Mouse (Mus musculus) adrenal gland, postnatal 4 days (tissue): ENCODE measurements at regions not wholly inside any gene's neighbourhood (a gene's known extent, or its start where the extent isn't known, plus 50 kb on each side); places are given as distances from the start of the nearest gene placed in this dataset.

Source experiments
- DNase-seq, 2 experiments: peaks; one replicate each; pipeline ENCODE4 v3.0.0; 2021 to 2022; ENCODE audit warnings: low spot score in 2 of 2, mixed read lengths in 2 of 2

DNA sequence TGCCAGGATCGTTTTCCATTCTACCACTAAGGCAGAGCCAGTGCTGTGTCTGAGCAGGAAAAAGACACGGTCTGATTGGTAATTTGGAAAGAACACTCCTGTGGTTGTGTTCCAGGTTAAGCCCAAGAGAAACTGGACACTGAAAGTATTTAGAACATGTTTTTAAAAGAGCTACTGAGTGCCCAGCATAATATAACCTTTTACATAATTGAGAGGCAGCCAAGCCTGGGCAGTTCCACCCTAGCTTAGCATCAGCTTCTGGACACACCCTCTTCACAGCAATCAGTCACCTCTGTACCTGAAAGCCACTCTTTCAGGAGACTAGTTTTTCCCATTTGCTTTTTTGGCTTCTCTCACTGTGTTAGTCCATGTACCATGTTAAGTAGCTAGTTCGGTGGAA is 1379.4 kb upstream of the A1bg start:
- DNase-seq = no peak

DNA sequence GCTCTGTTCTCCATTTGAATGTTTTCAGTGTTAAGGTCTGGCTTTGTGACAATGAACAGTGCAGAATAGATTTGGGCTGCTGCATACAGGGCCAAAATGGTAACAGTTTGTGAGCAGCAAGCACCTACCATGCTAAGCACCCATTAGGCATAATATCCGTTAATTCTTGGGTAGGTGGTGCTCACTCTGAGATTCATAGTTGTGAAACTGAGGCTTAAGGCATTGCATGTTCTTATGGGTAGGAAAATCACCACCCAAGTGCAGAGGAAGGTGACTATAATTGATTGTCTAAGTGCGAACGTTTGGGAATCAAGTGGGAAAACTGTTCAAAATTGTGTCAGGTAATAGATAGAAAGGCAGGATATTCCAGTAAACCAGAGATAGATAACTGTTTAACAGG is 1378.8 kb upstream of the A1bg start:
- DNase-seq = no peak

DNA sequence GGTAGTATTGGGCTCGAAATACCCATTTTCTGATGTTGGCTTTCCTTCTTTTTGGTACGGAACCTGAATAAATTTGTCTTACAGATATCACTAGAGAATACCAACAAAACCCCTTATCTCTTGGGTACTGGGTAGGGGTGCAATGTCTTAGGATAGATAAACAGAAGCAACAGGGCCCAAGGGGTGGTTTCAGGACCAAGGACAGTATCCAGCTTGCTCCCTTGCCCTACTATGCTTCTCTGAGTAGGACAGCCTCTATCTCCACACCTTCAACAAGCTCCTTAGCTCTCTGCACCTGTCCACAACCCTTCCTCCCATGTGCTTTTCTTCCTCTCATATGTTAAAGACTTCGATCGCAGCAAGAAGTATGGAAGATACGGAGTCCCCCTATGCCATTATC is 1374.3 kb upstream of the A1bg start:
- DNase-seq = no peak

DNA sequence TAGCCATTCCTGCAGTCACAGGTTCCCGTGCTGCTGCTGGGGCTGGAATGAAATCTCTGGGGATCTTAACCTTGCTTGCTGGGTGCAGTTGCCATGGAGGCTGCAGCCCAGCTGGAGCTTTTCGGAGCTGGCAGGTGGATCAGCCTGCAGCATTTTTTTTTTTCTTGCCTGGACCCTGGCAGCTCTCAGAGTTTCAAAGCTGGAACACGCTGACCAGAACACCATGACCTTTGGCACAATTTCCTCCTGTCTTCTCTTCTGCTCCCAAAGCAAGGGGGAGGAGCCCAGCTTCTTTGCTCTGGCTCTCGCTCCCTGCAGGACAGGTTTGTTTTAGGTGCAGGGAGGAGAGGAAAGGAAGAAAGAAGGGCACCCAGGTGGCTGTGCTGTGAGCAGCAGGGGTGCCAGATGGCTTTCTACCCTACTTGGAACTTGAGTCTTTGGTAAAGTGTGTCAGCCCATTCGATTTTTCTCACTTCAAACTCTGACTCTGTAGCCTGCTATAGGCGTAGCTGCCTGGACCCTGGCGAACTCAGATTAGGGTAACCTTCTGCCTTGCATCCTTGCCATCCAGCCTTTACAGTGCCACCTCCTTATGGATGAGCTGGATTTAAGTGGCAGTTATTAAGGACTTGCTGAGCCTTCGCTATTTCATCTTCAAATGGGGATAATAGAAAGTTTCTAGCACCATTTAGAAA is 1372.6 kb upstream of the A1bg start:
- peak in 1 of 2 experiments; percentile 15 for DNase-seq

DNA sequence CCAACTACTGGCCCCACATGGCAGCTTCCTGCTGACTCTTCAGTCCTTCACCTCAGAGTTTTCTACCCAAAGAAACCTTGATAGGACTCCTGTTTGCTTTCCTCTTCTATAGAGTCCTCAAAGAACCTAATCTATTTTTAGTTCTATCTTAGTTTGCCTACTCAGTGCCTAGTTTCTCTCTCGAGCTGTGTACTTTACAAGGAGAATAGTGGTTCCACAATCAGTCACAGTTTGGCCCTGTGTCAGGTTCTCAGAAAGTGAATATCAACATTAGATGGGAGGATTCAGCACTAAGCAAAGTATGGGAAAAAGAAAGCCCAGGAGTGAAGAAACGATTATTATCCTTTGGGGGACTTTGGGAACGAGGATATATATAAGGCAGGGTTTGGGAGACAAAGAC is 1372.0 kb upstream of the A1bg start:
- no peak for DNase-seq

DNA sequence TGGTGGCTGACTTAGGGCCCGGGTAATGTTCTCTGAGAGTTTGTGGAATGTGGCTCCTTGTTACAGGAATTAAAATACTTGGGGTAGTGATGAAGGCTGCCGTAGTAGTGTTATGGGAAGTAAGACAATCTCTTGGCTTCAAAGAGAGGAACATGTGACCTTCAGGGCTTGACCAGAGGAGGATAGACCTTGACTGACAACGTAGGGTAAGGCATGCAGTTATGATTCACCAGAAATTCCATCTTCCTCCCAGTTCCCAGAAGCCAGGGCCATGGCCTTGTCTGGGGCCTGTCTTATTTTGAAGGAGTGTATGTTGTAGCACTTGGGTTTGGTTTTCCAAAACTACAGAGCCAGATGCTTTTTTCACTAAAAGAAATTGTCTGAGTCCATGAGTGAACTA is 1370.1 kb upstream of the A1bg start:
- no peak for DNase-seq

DNA sequence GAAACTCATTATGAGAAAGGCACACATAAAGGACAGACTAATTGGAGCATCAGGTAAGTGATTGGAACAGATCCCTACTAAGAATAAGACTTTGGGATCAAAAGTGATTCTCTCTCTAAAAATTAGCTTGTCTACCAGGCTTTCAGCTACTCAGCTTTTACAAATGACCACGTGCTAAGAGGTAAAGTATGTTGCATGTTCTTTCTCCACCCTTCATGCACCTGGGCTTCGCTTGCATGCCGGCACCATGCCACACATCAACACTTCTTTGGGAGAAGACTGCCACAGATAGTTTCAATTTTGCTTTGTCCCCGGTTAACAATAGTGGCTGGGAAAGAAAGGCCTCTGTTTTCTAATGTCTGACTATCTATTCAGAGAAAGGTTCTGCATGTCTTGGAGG is 1367.9 kb upstream of the A1bg start:
- DNase-seq = no peak

DNA sequence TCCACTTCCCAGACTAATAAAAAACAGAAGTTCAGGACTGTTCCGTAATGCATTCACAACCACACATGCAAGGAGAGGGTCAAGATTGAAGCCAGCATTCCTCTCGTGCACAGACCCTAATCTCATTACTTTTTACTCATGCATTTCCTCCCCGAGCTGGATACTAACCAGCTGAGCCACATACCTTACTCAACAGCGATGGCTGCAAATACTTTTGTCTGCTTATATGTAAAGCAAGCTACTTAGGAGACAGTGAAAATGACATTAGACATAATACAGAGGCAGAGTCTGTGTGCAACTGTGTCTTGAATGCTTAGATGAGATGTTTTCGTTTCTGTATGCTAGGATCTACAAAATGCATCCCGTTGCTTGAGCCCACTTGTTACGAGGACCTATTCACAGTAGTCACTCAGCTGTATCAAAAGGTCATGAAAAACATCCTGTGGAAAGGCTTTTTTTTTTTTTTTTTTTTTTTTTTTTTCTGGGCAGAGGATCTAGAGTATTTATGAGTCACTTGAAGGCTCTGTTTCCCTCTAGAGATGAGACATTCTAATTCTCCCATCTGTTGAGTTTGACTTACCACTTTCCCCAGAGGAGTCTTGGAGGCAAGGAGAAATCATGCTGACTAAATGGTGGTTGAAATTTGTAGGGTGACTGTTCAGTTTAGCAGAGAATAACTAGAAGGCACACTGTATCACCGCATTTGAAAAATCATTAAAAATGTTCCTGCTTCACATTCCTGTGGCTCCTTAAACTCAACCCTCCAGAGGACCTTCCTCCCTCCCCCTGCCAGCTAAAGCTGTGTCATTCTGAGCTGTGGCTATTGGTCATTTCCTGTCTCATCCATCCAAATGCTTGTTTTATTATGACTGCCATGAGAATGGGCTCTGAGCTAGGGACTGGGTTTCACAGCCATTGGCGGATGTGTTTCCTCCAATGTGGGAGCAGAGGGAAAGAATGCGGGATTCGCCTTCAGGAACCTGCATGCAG is 1364.1 kb upstream of the A1bg start:
- DNase-seq = no peak

DNA sequence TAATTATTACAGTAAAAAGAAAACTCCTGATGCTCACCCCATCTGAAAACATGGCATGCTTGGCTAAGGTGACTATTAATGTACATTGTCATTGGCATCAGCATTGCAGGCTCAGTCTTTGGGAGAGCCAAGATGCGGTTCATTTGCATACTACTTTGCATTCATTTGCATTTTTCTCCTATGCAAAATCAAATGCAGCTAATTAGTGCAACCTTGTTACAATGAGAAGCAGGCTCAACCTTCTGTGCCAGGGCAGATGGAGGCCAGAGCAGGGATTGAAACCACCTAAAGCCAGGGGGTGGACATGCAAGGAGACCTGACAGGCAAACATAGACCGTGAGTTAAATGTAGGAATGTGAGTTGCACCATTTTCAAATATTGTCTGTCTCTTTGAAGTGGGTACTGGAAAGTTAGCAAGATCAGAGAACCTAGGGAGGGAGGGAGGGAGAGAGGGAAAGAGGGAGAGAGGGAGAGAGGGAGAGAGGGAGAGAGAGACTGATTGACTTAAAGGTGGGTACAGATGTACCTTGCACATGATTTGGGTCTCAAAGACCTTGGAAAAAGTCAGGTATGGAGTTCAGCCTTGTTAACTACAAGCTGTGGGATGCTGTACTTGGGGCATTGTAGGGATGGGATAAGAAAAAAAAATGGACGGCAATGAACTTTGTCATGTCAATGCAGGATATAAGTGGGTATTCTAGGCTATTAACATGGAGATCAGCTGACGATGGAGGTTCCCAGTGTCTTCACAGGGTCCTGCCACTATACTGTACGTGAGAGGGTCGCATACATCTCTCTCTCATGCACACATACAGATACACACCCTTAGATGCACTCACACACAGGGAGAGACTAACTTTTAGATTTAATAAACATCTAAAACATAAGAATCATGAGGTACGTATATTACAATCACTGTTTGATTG is 1362.1 kb upstream of the A1bg start:
- DNase-seq = no peak

DNA sequence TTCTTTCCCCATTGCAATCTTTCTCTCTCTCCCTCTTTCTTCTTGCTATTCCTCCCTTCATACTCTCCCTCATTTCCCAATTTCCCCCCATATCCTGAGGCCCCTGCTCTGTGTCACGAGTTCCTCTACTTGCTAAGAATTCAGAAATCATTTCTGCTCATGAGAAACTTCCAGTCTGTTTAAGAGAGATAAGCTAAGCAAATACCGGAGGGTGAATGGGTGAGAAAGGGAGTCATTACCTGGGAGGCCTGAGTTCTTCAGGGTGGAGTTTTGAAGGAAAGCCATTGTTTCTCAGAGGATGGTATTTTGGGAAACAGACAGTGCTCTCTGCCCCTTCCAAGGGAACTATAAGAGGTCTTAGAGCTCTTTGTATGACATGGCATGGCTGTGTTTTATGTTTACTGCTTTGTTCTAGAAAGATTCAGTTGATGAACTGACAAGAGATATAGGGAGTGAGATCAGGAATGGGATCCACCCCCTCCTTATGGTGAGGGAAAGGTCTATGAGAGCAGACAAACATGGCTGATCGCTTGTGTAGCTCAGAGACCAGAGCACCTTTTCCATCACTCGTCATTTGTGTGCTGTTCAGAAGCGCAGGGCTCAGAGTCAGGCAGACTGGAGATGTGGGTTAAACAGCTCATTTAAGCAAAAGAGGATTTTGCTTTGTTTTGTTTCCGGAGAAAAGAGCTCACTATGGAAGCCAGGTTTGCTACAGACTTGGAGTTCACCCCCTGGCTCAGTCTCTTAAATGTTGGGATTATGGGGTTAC is 1361.0 kb upstream of the A1bg start:
- DNase-seq = no peak

DNA sequence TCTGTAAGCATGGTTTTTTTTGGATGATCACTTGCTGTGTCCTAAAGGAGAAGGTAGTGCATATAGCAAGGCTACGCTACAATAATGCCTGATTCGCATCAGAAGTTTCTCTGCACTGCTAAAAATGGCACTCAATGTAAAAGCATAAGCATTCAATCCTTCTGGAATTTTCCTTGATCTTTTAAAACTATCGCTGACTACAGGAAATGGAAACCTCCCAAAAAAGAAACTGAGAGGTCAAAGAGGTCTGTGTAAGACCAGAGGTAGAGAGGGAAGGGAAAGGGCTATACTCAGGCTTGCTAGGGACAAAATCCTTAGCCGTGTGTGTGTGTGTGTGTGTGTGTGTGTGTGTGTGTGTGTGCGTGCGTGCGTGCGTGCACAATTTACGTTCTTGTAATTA is 1359.8 kb upstream of the A1bg start:
- no peak for DNase-seq

DNA sequence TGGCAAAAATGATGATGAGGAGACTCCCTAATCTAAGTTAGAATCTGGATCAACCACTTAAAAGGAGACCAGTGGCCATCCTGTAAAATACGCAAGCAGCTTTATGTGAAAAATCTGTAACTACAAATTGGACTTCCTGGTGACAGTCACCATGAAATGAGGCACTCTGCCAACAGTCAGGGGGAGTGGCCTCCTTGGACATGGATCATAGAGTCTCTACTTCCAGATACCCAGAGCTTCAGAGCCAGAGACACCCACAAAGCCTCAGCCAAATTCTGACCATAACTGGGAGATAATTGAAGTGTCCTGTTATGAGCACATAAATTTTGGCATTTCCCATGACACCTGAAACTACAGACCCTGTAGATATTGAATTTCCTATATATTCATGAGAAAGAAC is 1359.3 kb upstream of the A1bg start:
- peak in 1 of 2 experiments; percentile 22 for DNase-seq

DNA sequence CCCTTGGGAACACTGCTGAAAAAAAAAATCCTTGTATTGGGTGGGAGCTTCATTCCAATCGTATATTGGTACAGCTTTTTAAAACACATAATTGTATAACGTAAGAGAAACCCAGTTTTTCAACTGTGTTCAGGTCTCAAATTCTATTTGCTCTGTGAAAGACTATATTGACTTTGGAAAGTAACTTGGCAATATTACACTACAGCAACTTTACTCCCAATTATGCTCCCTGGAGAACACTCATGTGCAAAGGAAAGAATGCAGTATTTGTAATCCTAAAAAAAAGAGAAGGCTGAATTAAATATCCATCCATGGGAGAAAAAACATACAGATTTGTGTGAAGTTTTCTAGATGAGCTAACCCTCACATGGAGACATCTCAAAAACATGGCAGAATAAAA is 1356.7 kb upstream of the A1bg start:
- no peak for DNase-seq

DNA sequence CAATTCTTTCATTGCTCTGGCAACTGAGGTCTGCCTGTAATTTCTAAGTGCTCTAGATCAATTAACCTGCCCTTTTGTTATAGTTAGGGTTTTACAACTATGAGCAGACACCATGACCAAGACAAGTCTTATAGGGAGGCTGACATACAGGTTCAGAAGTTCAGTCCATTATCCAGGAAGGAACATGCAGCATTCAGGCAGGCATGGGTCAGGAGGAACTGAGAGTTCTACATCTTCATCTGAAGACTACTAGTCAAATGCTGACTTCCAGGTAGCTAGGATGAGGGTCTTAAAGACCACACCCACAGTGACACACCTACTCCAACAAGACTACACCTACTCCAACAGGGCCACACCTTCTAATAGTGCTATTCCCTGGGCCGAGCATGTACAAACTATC is 1352.0 kb upstream of the A1bg start:
- no peak for DNase-seq

DNA sequence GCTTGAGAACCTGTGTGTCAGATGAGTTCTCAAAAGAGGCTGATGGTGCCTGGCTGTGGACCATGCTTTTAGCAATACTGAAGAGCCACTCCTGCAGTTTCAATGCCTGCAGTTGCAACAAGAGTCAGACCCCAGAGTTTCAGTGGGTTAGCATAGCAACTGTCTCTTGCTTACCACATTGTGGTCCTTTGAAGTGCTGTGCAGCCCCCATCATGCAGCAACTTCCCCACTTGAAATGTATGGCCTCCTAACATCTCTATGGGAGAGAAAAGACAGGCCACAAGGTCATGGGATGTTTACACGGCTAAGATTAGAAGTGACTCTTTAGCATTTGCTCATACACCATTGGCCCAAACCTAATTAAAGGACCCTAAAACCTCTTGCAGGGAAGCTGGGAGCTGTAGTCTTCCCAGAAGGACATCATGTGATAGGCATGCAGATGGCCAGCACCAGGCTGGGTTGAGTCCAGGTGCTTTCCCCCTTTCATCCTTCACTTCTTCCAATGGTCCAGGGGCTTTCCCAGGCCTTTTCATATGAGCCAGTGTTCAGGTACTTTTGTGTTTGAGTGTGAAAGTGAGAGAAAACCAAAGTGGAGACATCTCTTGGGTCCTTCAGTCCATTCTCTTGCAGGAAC is 1351.2 kb upstream of the A1bg start:
- no peak for DNase-seq

DNA sequence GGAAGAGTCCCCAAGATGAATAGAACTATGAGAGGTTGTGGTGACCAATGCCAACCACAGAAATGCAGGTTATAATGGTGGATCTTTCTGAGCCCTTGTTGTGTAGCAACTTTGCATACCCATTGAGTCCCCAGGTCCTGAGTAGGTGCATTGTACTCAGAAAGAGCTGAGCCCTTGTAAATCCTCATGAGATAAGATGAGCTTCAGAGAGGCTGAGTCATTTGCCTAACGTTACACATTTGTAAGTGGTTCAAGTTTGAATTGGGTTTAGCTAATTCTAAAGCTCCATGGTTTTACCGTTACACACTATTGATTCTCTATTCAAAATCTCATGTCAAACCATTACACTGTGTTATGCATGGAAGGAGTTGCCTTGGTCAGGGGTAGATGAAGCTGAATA is 1349.9 kb upstream of the A1bg start:
- DNase-seq = no peak

DNA sequence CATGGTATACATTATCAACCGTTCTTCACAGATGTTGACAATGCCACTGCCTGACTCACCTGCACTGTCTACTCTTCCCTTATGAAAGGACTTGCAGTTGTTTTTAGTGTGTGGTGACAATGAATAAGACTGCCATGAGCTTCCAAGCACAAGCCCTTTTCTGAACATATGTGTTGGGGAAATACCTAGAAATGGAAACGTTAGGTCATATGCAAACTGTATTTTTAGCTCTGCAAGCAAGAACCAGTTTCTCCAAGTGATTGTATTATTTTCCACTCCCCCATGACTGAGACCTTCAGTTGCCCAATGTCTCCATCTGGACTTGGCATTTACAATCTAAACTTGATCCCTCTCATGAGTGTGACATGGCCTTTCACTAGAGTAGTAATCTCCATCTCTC is 1348.6 kb upstream of the A1bg start:
- DNase-seq = no peak

DNA sequence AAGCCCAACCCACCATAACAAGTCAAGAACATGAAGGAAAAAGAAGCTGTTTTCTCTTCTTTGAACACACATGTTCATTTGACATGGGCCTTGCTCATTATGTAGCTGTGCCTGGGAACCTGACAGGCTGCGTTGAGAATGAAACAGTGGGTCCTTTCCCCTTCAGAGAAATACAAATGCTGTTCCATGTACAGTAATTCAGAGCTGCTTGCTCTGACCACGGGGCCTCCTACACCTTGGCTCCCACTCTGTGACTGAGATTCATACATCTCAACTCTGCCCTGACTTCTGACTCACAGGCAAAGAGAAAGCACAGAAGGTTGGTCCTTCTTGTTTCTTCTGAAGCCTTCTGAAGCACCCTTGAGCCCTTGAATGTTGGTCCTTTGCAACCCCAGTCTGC is 1345.4 kb upstream of the A1bg start:
- no peak for DNase-seq

DNA sequence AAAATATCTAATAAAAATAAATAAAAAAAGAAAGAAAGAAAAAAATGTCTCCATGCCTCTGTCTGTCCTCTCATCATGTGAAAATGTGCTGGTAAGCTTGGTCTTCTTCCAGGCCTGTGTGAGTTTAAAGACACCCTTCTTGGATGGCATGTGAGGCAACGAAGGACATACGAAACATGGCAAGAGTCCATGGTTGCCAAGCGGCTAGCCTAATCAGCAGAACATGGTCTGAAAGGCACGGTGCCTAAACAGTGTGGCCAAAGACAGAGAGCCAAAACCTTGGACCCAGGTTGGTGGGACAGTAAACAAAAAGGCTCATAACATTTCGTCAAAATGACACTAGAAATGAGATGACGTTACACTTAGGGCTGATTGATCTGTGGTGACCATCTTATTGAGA is 1344.7 kb upstream of the A1bg start:
- DNase-seq = no peak

DNA sequence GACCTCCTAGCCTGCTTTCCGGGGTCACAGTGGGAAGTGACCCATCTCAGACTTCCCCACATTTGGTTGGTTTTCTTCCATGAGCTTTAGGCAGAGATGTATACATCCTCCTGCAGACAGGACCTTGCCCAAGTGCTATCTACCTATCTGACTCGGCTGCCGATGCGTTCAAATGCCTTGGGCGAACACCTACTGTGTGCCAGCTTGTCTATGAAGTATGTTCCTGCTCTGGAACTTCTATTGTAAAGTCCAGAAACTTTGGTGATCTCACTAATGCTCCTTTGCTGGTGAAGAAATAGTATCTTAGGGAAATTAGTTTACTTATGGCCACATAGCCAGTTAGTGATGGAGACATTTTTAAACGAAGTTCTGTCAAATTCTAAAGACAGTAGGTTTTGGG is 1343.2 kb upstream of the A1bg start:
- DNase-seq = no peak
